Mouse (Mus musculus) spleen, adult 2 months (tissue): ENCODE data around the gene Phf14.

ENCODE experiments used
- CTCF ChIP-seq: fragments of 200-500 bp; IDR thresholded peaks from 2 replicates; pipeline ENCODE4 v1.5.1; 2011; ENCODE audit warnings: mild to moderate bottlenecking, inconsistent platforms; ENCODE audit not compliant: insufficient read depth, insufficient read length, insufficient replicate concordance; ENCODE audit errors: extremely low read depth
- POLR2A ChIP-seq: fragments of 200-500 bp; IDR thresholded peaks from 2 replicates; pipeline ENCODE4 v1.6.1; 2011; ENCODE audit warnings: low read depth, low read length, inconsistent platforms

- no peak for TF ChIP-seq CTCF
- no peak for TF ChIP-seq POLR2A
Measured at GRCm38 (mm10) chr6:12069357-12069756, 161.7 kb downstream of the Phf14 start.
